Mouse (Mus musculus): Measurements from ENCODE around the gene Trip12. TPM values are rescaled to one million over a fixed set of nuclear protein-coding genes. Genes with fewer than 3 reads are reported as not detected.

Trip12 gene
- polyA plus RNA-seq, 1 experiment = 51.3 TPM

GRCm38 (mm10) chr1:84722841-84723240, 117.5 kb downstream of the Trip12 start:
- Histone ChIP-seq H3K4me3 (ENCODE audit: control insufficient read depth, insufficient read depth, low read length) (no peak overlapping the region), H3K36me3 (ENCODE audit: control insufficient read depth, insufficient read depth, low read length) (peaks cover 47% of the 10 kb centered on the region), H3K27me3 (ENCODE audit: control insufficient read depth, insufficient read depth, low read length) (no peaks in the 10 kb centered on the region), H3K27ac (ENCODE audit: control insufficient read depth, insufficient read depth, low read length) (no peak overlapping the region), H3K4me1 (replicated peaks; ENCODE audit: control insufficient read depth, insufficient read depth, low read length) (no peaks in the 10 kb centered on the region)
- no peak for TF ChIP-seq CTCF (IDR thresholded peaks at IDR 0.05; ENCODE audit: borderline replicate concordance, control insufficient read depth, extremely low read depth, insufficient read depth, low read length, poor library complexity)
- no peak for TF ChIP-seq POLR2A (IDR thresholded peaks at IDR 0.05; ENCODE audit: control insufficient read depth, extremely low read depth, insufficient read depth, low read length, poor library complexity)
- DNase-seq = no peak

GRCm38 (mm10) chr1:84722371-84722770, 117.9 kb downstream of the Trip12 start:
- H3K27me3 ChIP-seq (ENCODE audit: control insufficient read depth, insufficient read depth, low read length) = no peaks in the 10 kb centered on the region
- no peak overlapping the region for H3K27ac ChIP-seq (ENCODE audit: control insufficient read depth, insufficient read depth, low read length)
- peaks cover 43% of the 10 kb centered on the region for H3K36me3 ChIP-seq (ENCODE audit: control insufficient read depth, insufficient read depth, low read length)
- no peak for DNase-seq
- H3K4me1 ChIP-seq (replicated peaks; ENCODE audit: control insufficient read depth, insufficient read depth, low read length) = no peaks in the 10 kb centered on the region
- TF ChIP-seq CTCF (IDR thresholded peaks at IDR 0.05; ENCODE audit: borderline replicate concordance, control insufficient read depth, extremely low read depth, insufficient read depth, low read length, poor library complexity) (no peak), POLR2A (IDR thresholded peaks at IDR 0.05; ENCODE audit: control insufficient read depth, extremely low read depth, insufficient read depth, low read length, poor library complexity) (no peak)
- 100% methylated on average over 3 of the region's 3 CpGs for WGBS
- H3K4me3 ChIP-seq (ENCODE audit: control insufficient read depth, insufficient read depth, low read length) = no peak overlapping the region

GRCm38 (mm10) chr1:84721942-84722341, 118.4 kb downstream of the Trip12 start:
- peaks cover 43% of the 10 kb centered on the region for H3K36me3 ChIP-seq (ENCODE audit: control insufficient read depth, insufficient read depth, low read length)

GRCm38 (mm10) chr1:84709810-84710785, 130.2 kb downstream of the Trip12 start:
- Histone ChIP-seq H3K27me3 (ENCODE audit: control insufficient read depth, insufficient read depth, low read length) (no peaks in the 10 kb centered on the region), H3K36me3 (ENCODE audit: control insufficient read depth, insufficient read depth, low read length) (no peaks in the 10 kb centered on the region), H3K27ac (ENCODE audit: control insufficient read depth, insufficient read depth, low read length) (no peak overlapping the region), H3K4me1 (replicated peaks; ENCODE audit: control insufficient read depth, insufficient read depth, low read length) (no peaks in the 10 kb centered on the region), H3K4me3 (ENCODE audit: control insufficient read depth, insufficient read depth, low read length) (no peak overlapping the region)
- DNase-seq = no peak
- TF ChIP-seq POLR2A (IDR thresholded peaks at IDR 0.05; ENCODE audit: control insufficient read depth, extremely low read depth, insufficient read depth, low read length, poor library complexity) (no peak), CTCF (IDR thresholded peaks at IDR 0.05; ENCODE audit: borderline replicate concordance, control insufficient read depth, extremely low read depth, insufficient read depth, low read length, poor library complexity) (no peak)
- 18% methylated on average over 31 of the region's 31 CpGs for WGBS

More at GRCm38 (mm10) chr1:84721942-84722341, 118.4 kb downstream of the Trip12 start:
- no peak for DNase-seq
- Histone ChIP-seq H3K27me3 (ENCODE audit: control insufficient read depth, insufficient read depth, low read length) (no peaks in the 10 kb centered on the region), H3K27ac (ENCODE audit: control insufficient read depth, insufficient read depth, low read length) (no peak overlapping the region), H3K4me3 (ENCODE audit: control insufficient read depth, insufficient read depth, low read length) (no peak overlapping the region), H3K4me1 (replicated peaks; ENCODE audit: control insufficient read depth, insufficient read depth, low read length) (no peaks in the 10 kb centered on the region)
- TF ChIP-seq POLR2A (IDR thresholded peaks at IDR 0.05; ENCODE audit: control insufficient read depth, extremely low read depth, insufficient read depth, low read length, poor library complexity) (no peak), CTCF (IDR thresholded peaks at IDR 0.05; ENCODE audit: borderline replicate concordance, control insufficient read depth, extremely low read depth, insufficient read depth, low read length, poor library complexity) (no peak)
- WGBS = 97% methylated on average over 3 of the region's 3 CpGs

GRCm38 (mm10) chr1:84709406-84709805, 130.9 kb downstream of the Trip12 start:
- Histone ChIP-seq H3K27me3 (ENCODE audit: control insufficient read depth, insufficient read depth, low read length) (no peaks in the 10 kb centered on the region), H3K36me3 (ENCODE audit: control insufficient read depth, insufficient read depth, low read length) (no peaks in the 10 kb centered on the region), H3K4me1 (replicated peaks; ENCODE audit: control insufficient read depth, insufficient read depth, low read length) (no peaks in the 10 kb centered on the region), H3K27ac (ENCODE audit: control insufficient read depth, insufficient read depth, low read length) (no peak overlapping the region), H3K4me3 (ENCODE audit: control insufficient read depth, insufficient read depth, low read length) (no peak overlapping the region)
- DNase-seq = no peak
- TF ChIP-seq POLR2A (IDR thresholded peaks at IDR 0.05; ENCODE audit: control insufficient read depth, extremely low read depth, insufficient read depth, low read length, poor library complexity) = no peak
- no peak for TF ChIP-seq CTCF (IDR thresholded peaks at IDR 0.05; ENCODE audit: borderline replicate concordance, control insufficient read depth, extremely low read depth, insufficient read depth, low read length, poor library complexity)
- WGBS = 34% methylated on average over 5 of the region's 5 CpGs

GRCm38 (mm10) chr1:84700254-84700653, 140.1 kb downstream of the Trip12 start:
- 97% methylated on average over 6 of the region's 6 CpGs for WGBS
- Histone ChIP-seq H3K36me3 (ENCODE audit: control insufficient read depth, insufficient read depth, low read length) (no peaks in the 10 kb centered on the region), H3K4me3 (ENCODE audit: control insufficient read depth, insufficient read depth, low read length) (no peak overlapping the region), H3K4me1 (replicated peaks; ENCODE audit: control insufficient read depth, insufficient read depth, low read length) (peaks cover 3% of the 10 kb centered on the region), H3K27me3 (ENCODE audit: control insufficient read depth, insufficient read depth, low read length) (peaks cover 3% of the 10 kb centered on the region; the same call in 1 of the 2 replicates), H3K27ac (ENCODE audit: control insufficient read depth, insufficient read depth, low read length) (no peak overlapping the region)
- no peak for TF ChIP-seq POLR2A (IDR thresholded peaks at IDR 0.05; ENCODE audit: control insufficient read depth, extremely low read depth, insufficient read depth, low read length, poor library complexity)
- no peak for DNase-seq
